Mouse (Mus musculus) c-Kit-positive CD71-positive TER-119-negative erythroid progenitor cells, embryonic 14.5 days (primary cell): ENCODE data around the gene Iqsec1.
A peak's percentile ranks its signal among the peaks of the same experiment; 100 is the strongest.

Source experiments
- DNase-seq: peaks from one replicate; pipeline ENCODE4 v3.0.0-alpha.2; 2013; ENCODE audit warnings: low read depth

Gene Iqsec1

GRCm38 (mm10) chr6:90812072-90812471 lies 176.4 kb downstream of the Iqsec1 start:
- no peak for DNase-seq

DNA sequence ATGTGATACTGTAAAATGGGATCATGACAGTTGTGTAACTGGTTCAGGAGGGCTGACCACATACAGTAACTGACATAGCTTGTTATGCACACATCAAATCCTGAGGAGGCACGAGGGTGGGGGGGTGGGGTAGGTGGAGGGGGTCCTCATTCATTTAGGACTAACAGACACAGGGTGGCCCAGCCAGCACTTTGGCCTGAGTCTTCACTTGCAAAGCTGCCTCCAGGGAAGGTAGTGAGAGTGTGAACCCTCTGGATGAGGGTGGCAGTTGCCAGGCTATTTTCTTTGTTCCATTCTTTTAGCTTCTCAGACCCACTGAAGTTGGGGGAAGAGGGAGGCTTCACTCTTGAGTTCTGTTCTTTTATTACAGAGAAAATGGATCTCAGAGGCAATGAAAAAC lies 177.9 kb downstream of the Iqsec1 start:
- DNase-seq: no peak

- peak; percentile 19 for DNase-seq
These were observed 178.5 kb downstream of the Iqsec1 start for GRCm38 (mm10) chr6:90809960-90810362.

DNA sequence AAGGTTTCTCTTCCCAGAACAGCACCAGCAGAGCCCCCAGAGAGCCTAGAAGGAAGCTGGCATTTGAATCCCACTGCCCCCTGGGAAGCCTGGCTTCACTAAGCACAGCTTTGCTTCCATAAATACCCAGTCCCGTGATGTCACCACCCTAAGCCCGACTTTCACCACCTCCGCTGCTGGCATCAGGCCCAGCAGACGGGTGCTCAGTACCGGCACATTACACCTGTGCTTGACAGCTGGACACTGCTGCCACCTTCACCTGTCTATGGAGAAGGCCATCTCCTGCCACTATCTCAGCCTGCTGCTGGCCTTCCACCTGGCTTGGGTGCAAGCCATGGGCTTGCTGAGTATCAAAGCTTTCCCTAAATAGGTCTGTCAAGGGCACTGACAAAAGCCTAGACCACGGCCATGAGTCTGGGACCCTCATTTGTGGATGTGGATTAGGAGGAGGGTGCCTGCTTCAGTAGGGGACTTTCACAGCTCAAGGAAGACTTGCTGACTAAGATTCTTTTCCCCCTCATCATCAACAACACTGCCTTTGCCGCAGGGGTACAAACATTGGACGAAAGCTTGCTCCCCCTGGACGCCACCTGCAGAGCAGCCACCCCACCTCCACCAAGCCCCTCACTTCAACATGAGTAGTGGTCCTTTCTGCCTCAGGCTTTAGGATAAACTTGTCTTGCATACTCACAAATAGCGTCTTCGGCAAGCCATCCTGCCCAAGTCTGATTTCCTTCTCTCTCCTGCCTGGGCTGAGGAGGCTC lies 179.2 kb downstream of the Iqsec1 start:
- DNase-seq: no peak

- no peak for DNase-seq
These were observed 179.9 kb downstream of the Iqsec1 start for GRCm38 (mm10) chr6:90808544-90808943.

DNA sequence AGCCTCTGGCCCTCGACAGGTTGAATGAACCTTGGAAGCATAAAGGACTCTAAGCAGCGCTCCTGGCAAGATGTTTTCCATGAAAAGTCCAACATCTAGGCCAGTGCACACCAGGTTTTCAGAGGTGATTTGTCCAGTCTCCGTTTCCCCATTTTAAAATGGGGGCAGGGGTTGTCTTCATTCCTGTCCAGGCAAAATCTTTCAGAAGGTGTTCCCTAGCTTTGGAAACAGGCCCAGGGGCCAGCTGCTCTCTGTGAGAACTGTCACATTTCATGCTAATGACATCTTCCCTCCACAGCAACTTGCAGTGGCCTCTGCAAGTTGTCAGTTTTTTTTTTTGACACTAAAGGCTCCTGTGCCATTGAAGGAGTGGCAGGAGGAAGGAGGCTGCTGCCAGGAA lies 180.4 kb downstream of the Iqsec1 start:
- no peak for DNase-seq

- no peak for DNase-seq
These were observed 180.9 kb downstream of the Iqsec1 start for GRCm38 (mm10) chr6:90807581-90807980.

GRCm38 (mm10) chr6:90806743-90807142 lies 181.7 kb downstream of the Iqsec1 start:
- no peak for DNase-seq

GRCm38 (mm10) chr6:90805101-90805500 lies 183.4 kb downstream of the Iqsec1 start:
- no peak for DNase-seq

DNA sequence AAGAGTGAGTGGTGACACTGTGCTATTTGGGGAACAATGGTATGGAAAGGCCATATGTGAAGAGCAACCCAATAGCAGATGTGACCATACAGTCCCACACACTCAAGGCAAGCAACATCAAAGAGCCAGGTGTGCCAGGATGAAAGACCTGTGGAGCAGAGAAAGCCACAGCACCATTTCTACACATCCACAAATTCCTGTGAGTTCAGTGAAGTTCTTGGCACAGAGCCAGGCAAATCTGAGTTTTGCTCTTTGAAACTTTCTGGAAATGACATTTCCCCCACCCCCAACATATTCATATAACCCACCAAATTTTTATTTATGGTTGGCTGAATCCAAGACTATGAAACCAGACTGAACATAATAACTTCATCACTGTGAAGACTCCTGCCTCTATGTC lies 183.8 kb downstream of the Iqsec1 start:
- no peak for DNase-seq

- no peak for DNase-seq
These were observed 185.9 kb downstream of the Iqsec1 start for GRCm38 (mm10) chr6:90802604-90803003.

DNA sequence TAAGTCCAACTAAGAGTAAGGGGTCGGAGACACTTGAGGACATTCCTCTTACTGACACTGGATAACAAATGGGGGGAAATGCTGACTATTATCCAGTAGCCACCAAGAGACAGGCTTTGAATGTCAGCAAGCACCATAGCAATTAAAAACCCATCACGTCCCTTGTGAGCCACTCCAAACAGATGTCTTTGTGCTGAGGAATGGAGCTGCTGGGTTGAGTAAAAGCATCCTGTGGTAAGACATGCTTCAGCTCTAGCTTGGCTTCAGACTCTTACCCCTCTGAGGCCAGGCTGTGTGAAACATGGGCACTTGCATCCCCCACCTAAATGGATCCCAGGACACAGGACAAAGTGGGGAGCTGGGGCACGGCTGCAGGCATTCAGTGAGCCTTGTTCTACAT lies 186.4 kb downstream of the Iqsec1 start:
- DNase-seq: no peak

DNA sequence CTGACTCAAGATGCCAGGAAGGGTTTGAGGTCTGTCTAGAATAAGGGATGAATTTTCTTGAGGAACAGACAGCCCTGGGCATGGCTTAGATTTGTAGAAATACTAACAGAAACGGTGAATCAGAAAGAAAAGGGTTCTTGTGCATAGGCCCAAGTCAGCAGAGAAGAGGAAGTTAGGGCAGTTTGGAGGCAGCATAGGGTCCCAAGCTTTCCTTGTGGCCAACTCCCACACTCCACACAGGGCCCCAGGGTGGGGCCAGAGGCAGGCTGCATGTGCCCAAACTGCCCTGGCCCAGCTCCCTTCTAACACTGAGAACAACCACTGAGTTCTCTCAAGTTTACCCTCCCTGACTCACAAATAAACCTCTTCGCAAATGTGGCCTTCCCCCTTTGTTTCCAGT lies 187.7 kb downstream of the Iqsec1 start:
- DNase-seq: no peak

- no peak for DNase-seq
These were observed 189.4 kb downstream of the Iqsec1 start for GRCm38 (mm10) chr6:90799116-90799515.

- no peak for DNase-seq
These were observed 190.3 kb downstream of the Iqsec1 start for GRCm38 (mm10) chr6:90798201-90798600.

GRCm38 (mm10) chr6:90796902-90797596 lies 191.4 kb downstream of the Iqsec1 start:
- no peak for DNase-seq

DNA sequence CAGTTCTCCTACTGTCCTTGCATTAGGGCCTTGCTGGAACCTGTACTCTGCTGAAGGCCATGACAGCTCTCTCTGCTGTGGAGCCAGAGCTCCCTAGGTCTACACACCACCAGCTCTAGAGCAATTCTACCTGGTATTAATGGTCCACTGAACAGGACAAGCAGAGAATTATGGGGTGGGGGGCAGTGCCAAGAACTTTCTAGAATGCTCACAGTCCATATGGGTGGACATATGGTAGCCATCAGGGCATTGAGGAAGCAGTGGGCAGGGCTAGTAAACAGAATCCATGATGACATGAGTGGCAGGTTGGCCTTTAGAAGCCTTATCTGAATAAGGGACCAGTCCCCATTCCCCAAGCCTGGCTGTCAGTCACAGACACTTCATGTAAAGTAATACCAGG lies 197.6 kb downstream of the Iqsec1 start:
- no peak for DNase-seq

DNA sequence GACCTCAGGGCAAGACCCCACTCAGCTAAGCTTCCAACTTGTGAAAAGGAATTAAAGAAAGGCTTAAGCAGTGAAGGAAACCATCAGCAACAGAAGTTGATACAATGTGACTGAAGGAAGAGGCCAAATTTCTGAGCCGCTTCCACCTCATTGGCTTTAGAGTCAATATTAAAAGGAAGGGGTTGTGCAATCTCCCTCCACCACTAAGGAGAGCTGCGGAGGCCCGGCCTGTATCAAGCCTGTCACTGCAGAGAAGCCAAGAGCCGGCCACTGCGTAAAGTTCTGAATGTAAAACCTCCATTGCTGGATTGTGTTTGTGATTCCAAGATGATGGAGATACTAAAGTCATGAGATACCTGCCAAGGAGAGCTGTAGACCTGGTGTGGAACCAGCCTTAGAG lies 199.0 kb downstream of the Iqsec1 start:
- DNase-seq: no peak

DNA sequence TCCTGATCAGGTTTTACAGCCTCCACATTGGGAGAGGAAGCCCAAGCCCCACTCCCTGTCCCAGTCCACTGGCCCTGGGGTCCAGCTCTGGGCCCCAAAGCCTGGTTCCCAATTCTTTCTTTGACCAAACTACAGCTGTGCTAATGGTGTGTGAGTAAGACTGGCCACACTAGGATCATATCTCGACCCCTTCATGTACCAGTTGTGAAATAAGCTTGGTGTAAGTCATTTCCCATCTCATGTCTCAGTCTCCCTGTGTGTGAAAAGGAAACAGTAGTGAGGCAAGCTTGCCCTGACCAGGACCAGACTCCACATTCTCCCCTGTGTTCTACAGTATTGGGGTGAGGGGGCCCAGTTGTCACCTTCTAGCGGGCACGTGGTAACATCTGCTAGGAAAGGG lies 200.9 kb downstream of the Iqsec1 start:
- no peak for DNase-seq

GRCm38 (mm10) chr6:90787036-90787435 lies 201.4 kb downstream of the Iqsec1 start:
- DNase-seq: no peak

DNA sequence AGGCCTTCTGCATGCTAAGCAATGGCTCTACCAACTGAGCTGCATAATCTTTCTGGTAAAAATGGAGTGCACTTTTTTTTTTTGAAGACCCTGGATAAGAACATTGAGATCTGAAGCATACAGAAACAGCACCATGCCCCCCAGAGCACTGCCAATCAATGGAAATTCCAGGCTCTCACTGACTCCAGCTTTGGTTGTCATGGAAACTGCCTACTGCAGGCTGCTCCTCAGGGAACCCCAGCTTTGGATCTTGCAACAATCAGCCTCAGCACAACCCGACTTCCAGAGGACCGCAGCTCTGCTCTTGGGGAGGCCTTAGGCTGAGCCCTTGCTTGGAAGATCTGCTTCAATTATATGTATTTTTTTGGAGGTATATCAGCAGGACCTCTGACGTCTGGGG lies 201.9 kb downstream of the Iqsec1 start:
- no peak for DNase-seq

GRCm38 (mm10) chr6:90783945-90784344 lies 204.5 kb downstream of the Iqsec1 start:
- DNase-seq: no peak

DNA sequence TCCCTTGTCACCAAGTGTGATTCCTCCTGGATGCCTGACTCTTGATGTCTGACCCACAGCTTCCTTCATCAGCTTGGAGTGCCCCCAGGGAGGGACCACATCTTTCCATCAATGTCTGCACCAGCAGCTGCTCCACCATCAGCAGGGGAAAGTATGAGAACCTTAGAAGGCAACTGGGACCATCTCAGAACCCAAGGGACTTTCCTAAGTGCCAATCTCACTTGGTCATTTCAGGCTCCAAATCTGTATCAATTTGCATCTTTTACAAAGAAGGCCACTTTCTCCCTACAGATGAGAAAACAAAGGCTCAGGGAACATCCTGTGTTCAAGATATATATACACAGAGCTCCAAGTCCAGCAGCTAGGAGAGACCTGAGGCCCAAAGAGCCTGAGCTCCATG lies 205.3 kb downstream of the Iqsec1 start:
- no peak for DNase-seq
